Mouse (Mus musculus): ENCODE data around the gene Afmid. TPM values are rescaled to one million over a fixed set of nuclear protein-coding genes. Genes with fewer than 3 reads are reported as not detected.
"Not testable (repeated sequence)": the region's sequence is repeated elsewhere in the genome, so short reads cannot be mapped to it uniquely, and the experiment has no call there.

Afmid gene
- polyA plus RNA-seq, 3 experiments from 2014 or later, result 32.7 to 39.5 (median 35.4) TPM

- no peak for ATAC-seq
Measured at GRCm38 (mm10) chr11:117796954-117797353, 28.8 kb upstream of the Afmid start.

- no peak for ATAC-seq
Measured at GRCm38 (mm10) chr11:117797511-117798159, 28.1 kb upstream of the Afmid start, which contains the start of gene 6030468B19Rik. TSS of gene 6030468B19Rik (plus strand) at chr11:117797660.

DNA sequence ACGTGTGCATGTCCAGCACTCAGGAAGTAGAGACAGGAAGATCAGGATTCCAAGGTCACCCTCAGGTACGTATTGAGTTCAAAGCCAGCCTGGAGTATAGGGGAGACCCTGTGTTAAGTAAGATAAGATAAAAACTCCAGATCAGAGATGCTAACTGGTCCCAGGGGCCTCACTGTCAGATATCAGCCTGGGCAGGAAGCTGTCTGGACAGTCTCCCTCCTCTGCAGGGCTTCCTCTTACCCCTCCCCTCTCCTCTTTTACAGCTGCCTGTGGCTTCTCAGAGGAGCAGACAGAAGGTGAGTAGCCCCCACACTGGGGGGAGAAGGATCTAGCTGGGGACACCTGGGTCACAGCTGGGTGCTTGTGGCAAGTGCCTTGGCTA is 27.6 kb upstream of the Afmid start:
- ATAC-seq, result peak; percentile 68

- ATAC-seq, result peak; percentile 75
Measured at GRCm38 (mm10) chr11:117799174-117799573, 26.6 kb upstream of the Afmid start.

GRCm38 (mm10) chr11:117800038-117800437 is 25.7 kb upstream of the Afmid start:
- no peak for ATAC-seq

- no peak for ATAC-seq
Measured at GRCm38 (mm10) chr11:117801650-117802049, 24.1 kb upstream of the Afmid start.

- ATAC-seq, result no peak
Measured at GRCm38 (mm10) chr11:117803166-117803688, 22.5 kb upstream of the Afmid start.

- no peak for ATAC-seq
Measured at GRCm38 (mm10) chr11:117806781-117807180, 18.9 kb upstream of the Afmid start.

- peak; percentile 44 for ATAC-seq
Measured at GRCm38 (mm10) chr11:117809407-117810311, 16.1 kb upstream of the Afmid start, which contains the start of the genes Gm20708 and Syngr2. TSS of gene Gm20708 (plus strand) at chr11:117809668. TSS of gene Syngr2 (plus strand) at chr11:117809668.

DNA sequence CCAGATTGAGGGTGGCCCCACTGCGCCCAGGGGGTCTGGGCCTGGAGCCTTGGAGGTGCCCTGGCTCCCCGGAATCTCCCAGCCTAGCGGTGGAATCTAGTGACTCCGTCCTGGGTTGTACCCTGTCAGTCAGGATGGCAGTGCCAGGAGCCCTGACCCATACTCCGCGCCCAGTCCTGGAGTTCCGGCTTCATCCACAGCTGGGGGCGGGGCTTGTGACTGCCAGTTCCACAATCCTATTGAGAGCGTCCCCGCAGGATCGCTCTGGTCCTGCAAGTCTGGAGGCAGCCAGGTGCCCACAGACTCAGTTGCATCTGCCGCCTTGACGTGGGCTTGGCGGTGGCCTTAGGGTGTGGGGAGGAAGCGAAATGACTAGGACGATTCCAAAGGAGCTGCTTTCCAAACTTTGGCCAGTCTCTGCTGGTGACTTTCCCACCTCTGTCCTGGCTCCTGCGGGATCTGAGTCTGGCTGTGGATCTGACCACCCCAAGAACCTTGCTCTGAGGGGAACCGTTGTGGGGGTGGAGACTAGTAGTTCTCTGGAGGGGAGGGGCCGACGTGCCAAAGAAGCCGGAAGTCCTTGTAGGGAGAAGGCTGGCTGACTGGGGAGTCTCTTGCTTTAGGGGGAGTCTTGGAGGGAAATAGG is 15.2 kb upstream of the Afmid start:
- ATAC-seq, result peak; percentile 78

- no peak for ATAC-seq
Measured at GRCm38 (mm10) chr11:117813867-117814266, 11.9 kb upstream of the Afmid start.

DNA sequence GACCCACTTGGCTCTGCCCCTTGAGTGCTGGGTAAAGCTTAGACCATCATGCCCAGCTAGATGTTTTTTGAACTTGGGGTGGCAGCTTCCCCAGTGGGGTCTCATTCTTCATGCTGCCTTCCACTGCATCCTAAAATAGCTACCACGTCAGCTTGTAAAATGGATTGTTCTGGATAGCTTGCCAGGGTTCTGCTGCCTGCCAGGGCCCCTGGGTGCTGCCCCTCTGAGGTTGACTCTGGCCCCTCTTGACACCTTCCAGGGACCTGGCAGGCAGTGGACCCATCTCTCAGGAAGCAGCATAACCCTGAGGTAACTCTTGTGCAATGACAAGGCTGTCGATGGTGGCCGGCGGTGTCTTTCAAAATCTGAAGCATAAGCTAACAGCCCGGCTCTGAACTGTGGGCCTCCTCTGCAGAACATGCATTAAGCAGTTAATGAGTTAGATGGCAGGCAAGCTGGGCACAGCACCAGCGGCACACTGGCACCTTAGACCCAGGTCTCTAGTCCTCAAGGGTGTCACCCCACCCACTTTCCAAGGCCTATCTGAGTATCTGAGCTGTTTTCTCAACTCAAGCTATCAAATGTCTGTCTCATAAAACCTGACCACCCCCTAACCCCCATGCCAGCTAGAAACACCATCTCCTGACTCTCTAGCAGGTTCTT is 10.9 kb upstream of the Afmid start:
- no peak for ATAC-seq

- not testable (repeated sequence) for ATAC-seq
Measured at GRCm38 (mm10) chr11:117815850-117816249, 9.9 kb upstream of the Afmid start.

DNA sequence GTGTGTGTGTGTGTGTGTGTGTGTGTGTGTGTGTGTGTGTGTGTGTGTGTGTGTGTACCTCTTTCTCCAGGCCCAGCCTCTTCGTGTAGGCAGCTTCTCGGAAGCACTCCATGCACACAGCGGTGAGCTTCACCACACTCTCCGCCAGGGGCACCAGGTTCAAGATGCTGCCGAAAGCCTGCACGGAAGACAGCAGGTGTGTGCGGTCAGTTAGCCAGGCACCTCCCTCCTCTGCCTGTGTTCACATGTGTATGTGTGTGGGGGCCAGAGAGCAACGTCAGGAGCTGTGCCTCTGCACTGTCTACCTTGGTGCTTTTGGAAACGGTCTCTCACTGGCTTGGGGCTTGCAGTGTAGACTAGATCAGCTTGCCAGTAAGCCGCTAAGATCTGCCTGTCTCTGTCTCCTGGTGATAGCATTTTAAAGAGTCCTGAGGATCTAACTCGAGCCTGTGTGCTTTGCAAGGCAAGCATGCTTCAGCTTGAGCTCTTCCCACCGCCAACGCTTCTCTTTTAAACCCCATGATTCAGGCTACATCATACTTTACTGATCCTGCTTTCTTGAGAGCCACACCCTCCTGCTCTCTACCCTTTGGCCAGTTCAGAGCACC is 9.2 kb upstream of the Afmid start:
- ATAC-seq, result peak; percentile 48

GRCm38 (mm10) chr11:117819095-117819494 is 6.6 kb upstream of the Afmid start:
- ATAC-seq, result no peak

DNA sequence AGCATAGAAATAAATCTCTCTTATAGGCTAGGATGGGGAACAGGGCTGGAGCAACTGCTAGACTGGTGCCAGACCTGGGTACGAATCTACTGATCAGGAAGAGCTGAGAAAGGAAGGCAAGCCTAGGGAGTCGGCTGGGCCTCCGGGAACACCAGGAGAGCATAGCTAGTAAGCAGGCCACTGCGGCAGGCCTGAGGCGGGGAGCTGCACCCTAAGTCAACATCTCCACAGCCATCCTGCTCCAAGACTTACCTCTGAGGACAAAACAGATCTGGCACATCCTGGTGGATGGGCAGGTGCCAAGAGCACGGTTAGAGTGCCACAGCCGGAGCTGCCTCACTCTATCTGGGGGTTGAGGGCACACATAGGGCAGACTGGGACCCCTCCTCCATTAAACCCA is 5.6 kb upstream of the Afmid start:
- ATAC-seq, result no peak

DNA sequence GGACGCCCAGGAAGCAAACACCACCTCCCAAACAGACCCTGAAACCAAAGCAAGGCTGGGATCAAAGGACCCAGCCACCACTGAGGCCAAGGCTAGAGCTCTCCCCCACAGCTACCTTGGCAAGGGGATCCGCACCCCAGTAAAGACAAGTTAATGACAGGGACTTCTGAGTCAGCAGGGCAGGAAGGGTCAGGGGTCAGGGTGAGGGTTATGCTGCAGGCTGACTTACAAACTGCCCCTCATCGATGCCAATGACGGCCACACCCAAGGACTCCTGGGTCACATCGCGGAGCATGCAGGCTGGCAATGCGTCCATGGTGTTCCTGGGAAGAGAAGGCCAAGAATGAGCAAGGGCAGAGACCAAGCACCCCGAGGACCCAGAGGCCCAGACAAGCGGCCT is 3.9 kb upstream of the Afmid start:
- no peak for ATAC-seq

DNA sequence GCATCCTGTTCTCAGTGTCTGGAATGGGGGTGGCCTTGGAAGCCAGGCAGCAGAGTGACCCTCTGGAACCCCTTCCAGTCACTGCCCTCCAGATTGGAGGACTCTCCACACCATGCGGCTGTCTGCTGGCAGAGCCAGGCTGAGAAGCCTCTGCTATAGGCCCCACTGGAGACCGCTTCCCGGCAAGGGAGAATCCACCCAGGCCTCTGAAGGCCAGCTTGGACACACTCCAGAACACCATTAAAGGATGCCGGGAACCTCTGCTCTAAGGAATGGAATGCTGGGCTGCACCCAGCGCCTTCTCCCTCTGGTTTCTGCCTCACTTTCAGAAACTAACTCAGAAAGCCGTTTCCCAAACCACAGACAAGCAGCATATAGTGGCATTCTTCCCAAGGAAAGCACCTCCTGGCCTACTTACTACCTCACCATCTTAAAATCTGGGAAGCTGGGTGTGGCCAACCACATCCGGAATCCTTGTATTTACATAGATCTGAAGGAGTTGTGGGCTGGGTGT is 2.9 kb upstream of the Afmid start:
- no peak for ATAC-seq

GRCm38 (mm10) chr11:117823411-117823810 is 2.3 kb upstream of the Afmid start:
- ATAC-seq, result no peak

DNA sequence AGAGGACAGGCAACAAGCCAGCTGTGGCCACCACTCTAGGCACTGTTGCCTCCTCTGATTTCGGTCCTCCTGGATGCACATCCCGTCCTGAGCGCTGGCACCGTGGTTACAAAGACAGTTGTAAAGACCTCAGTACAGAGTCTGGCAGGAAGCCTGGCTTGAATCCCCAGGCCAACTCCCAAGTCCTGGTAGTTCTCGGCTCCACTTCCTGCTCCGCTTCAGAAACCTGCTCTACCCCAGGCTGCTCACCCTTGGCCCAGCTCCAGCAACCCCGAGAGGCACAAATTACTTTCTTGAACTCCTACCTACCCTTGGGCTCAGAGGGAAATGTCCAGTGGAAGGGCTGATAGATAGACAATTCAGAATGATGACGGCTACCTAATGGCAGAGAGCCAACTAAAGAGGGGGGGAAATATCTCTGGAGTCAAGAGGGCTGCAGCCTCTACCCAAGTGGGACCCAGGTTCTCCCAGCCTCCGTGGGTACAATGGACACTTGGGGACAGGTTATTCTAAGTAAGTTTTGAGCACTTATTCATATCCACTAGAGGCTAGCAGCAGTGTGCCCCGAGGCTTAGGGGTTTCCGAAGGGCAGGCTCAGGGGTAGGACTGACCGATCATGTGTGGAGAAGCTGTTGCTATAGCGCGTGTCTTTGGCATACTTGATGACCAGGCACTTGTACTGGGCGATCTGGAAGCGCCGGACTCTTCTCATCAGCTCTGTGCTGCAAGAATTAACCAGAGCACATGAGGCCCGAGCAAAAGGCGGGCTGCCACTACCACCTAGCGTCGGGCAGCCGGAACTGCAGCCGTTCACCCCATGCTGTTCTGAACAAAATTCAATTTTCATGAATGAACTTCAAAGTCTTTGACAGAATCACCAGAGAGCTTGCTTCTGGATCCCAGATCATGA is 1.4 kb upstream of the Afmid start:
- ATAC-seq, result no peak

- ATAC-seq, result no peak
Measured at GRCm38 (mm10) chr11:117826164-117826563, 440 bp downstream of the Afmid start.

Measured in inflammation-experienced regulatory T-cells, adult 6 months (primary cell).